Mouse (Mus musculus) forebrain, postnatal 0 days (tissue): ENCODE measurements around the gene Gm11027. TPM values are rescaled to one million over a fixed set of nuclear protein-coding genes. Genes with fewer than 3 reads are reported as not detected.
A peak's percentile ranks its signal among the peaks of the same experiment; 100 is the strongest.
"Not testable (repeated sequence)": the region's sequence is repeated elsewhere in the genome, so short reads cannot be mapped to it uniquely, and the experiment has no call there.

Experiments
- ATAC-seq: fragments of 200-750 bp; cut with Nextera tagmentation; 2 replicates; pipeline ENCODE4 v1.8.0; 2017; ENCODE audit warnings: mild to moderate bottlenecking, moderate library complexity
- DNase-seq: peaks from one replicate; pipeline ENCODE4 v3.0.0-alpha.2; 2015
- H3K27ac ChIP-seq: fragments of 300-500 bp; sonication (generic); 2 replicates; pipeline ENCODE4 v1.5.1; 2014; ENCODE audit warnings: low read depth, mild to moderate bottlenecking, antibody characterized with exemption, low read length, moderate library complexity, mixed read lengths
- H3K27me3 ChIP-seq: fragments of 300-500 bp; sonication (generic); 2 replicates; pipeline ENCODE4 v1.6.1; 2014; ENCODE audit warnings: mild to moderate bottlenecking, low read length, mixed read lengths; ENCODE audit not compliant: insufficient read depth
- H3K36me3 ChIP-seq: fragments of 300-500 bp; sonication (generic); 2 replicates; pipeline ENCODE4 v1.6.1; 2014; ENCODE audit warnings: mild to moderate bottlenecking, moderate library complexity; ENCODE audit not compliant: insufficient read depth
- H3K4me1 ChIP-seq: fragments of 300-500 bp; sonication (generic); 2 replicates; pipeline ENCODE4 v1.6.1; 2014; ENCODE audit warnings: antibody characterized with exemption; ENCODE audit not compliant: insufficient read depth
- H3K4me2 ChIP-seq: fragments of 300-500 bp; sonication (generic); 2 replicates; pipeline ENCODE4 v1.6.1; 2014; ENCODE audit warnings: low read depth, mild to moderate bottlenecking, moderate library complexity
- H3K4me3 ChIP-seq: fragments of 300-500 bp; sonication (generic); 2 replicates; pipeline ENCODE4 v1.5.1; 2014; ENCODE audit warnings: low read depth, low read length, mixed read lengths
- H3K9ac ChIP-seq: fragments of 300-500 bp; sonication (generic); 2 replicates; pipeline ENCODE4 v1.6.1; 2014; ENCODE audit warnings: mild to moderate bottlenecking
- H3K9me3 ChIP-seq: fragments of 300-500 bp; sonication (generic); 2 replicates; pipeline ENCODE4 v1.6.1; 2016; ENCODE audit warnings: low read length
- CTCF ChIP-seq: sonication (generic); IDR thresholded peaks from 2 replicates; pipeline ENCODE4 v1.5.1; 2016; ENCODE audit warnings: antibody characterized with exemption, control low read depth, low read depth
- WGBS: fragments of 180-500 bp; shearing (Covaris S2); extraction: QIAGEN DNeasy Blood & Tissue Kit; methylation state at CpG from one replicate; pipeline ENCODE4 v1.1.7; 2014; 5-methylcytosine and 5-hydroxymethylcytosine counted together
- polyA plus RNA-seq: library from polyadenylated mRNA; unstranded; fragments of >200 nt; fragmentation: Nextera tagmentation; extraction: Ambion mirVana; gene quantifications from 2 replicates; pipeline ENCODE4 v1.2.1, GENCODE M21; 2015
- total RNA-seq: library from RNA; depleted of rRNA; stranded (reverse); fragments of >200 nt; gene quantifications from 2 replicates; pipeline ENCODE4 v1.2.3, GENCODE M21; 2014; rRNA removed

Gene Gm11027
- total RNA-seq = not detected in 2 replicates
- not detected in 2 replicates for polyA plus RNA-seq

DNA sequence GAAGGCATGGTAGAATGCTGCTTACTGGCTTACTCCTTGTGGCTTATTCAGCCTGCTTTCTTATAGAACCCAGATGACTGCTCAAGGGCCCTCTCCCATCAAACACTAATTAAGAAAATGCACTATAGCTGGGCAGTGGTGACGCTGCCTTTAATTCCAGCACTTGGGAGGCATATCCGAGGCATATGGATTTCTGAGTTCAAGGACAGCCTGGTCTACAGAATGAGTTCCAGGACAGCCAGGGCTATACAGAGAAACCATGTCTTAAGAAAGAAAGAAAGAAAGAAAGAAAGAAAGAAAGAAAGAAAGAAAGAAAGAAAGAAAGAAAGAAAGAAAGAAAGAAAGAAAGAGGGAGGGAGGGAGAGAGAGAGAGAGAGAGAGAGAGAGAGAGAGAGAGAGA, at the start of gene Gm11027:
Gene Gm11027, plus strand, starts transcription at position 301 of the 400 bp plus-strand sequence.
- WGBS = 77% methylated on average over 2 of the region's 2 CpGs
- not testable (repeated sequence) for ATAC-seq, H3K4me2 ChIP-seq

DNA sequence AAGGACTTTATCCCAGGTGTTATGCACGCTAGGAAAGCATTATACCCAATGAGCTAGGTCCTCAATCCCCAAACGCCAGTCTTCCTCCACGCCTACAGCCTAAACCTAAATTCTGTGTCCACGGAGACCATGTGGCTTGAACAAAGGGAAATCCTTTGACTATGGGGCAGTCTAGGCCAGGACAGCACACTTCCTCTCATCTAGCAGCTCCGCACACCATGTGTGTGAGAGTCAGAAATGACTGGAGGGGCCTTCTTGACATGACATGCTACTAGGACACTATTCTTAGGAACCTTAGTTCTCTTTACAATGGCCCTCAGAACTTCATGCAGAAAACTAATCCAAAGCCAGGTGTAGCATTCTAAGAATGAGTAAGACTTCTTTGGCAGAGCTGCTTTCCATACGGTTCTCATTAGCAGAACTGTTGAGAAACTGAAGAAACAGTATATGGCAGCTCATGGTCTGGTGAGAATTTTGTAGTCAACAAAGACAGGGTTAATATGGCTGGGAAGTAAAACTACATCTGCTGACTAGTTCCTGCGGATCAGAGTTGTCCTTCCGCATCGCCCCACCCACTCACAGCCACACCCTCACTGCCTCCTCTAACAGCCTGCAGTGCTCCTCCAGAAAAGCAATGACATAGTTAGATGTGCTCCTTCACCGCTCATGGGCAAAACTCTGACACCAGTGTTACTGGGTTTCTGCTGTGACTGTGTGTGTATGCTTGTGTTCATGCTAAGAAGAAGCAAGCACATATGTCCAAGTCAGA, 48.7 kb upstream of the Gm11027 start:
- Histone ChIP-seq H3K4me3 (no peak overlapping the region), H3K9me3 (no peaks in the 10 kb centered on the region), H3K27ac (no peak overlapping the region), H3K36me3 (peaks cover 23% of the 10 kb centered on the region), H3K27me3 (no peaks in the 10 kb centered on the region), H3K4me1 (no peaks in the 10 kb centered on the region), H3K9ac (no peak overlapping the region), H3K4me2 (no peak overlapping the region)
- TF ChIP-seq CTCF = no peak
- DNase-seq (no peak), ATAC-seq (no peak)
- WGBS = 94% methylated on average over 10 of the region's 10 CpGs

More for the DNA sequence above, at the start of gene Gm11027:
- not testable (repeated sequence) for H3K4me1 ChIP-seq, H3K9me3 ChIP-seq, H3K27ac ChIP-seq, H3K27me3 ChIP-seq, H3K4me3 ChIP-seq, H3K36me3 ChIP-seq, DNase-seq, H3K9ac ChIP-seq

DNA sequence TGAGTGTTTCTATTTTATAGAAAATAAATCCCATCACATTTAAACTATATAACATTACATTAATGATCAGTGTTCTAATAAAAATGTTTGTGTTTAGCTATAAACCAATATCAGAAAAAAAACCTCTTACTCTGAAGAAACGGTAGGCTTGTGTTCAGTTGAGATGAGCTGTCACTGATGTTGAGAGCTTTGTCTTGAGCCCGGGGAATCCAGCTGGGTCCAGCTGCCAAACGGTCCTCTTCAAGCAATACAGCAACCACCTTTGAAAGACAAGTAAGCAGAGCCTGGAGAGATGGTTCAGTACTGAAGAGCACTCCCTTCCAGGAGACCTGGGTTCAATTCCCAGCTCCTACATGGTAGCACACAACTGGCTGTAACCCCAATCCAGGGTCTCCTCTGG, 45.7 kb upstream of the Gm11027 start:
- DNase-seq (no peak), ATAC-seq (no peak)
- Histone ChIP-seq H3K9me3 (no peaks in the 10 kb centered on the region), H3K27ac (no peak overlapping the region), H3K27me3 (no peaks in the 10 kb centered on the region), H3K9ac (no peak overlapping the region), H3K36me3 (peaks cover 14% of the 10 kb centered on the region), H3K4me2 (no peak overlapping the region), H3K4me3 (no peak overlapping the region), H3K4me1 (no peaks in the 10 kb centered on the region)
- WGBS = 80% methylated on average over 3 of the region's 3 CpGs
- no peak for TF ChIP-seq CTCF

DNA sequence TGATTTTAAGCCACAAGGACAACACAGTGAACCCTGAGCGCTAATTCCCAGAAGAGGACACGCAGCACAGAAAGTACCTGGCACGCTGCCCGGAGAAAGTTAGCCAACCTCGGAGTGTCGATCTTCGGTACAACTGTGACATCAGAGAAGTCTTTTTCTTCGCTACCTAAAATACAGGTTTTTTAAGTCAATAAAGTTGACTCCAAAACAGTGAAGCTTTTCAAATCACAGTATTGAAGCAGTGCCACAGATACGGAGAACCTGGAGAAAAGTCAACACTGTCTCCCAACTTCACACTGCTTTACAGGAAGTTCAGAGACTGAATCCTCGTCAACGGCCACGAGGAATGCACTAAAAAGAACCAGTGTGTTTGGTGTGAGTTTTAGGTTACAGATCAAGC, 43.6 kb upstream of the Gm11027 start:
- no peaks in the 10 kb centered on the region for H3K27me3 ChIP-seq
- no peak overlapping the region for H3K4me2 ChIP-seq
- WGBS = 62% methylated on average over 12 of the region's 12 CpGs
- no peak overlapping the region for H3K9ac ChIP-seq
- no peaks in the 10 kb centered on the region for H3K9me3 ChIP-seq
- H3K4me1 ChIP-seq = no peaks in the 10 kb centered on the region
- H3K4me3 ChIP-seq = no peak overlapping the region
- ATAC-seq = no peak
- DNase-seq = no peak
- no peak overlapping the region for H3K27ac ChIP-seq
- H3K36me3 ChIP-seq = peaks cover 4% of the 10 kb centered on the region; the same call in 1 of the 2 replicates
- TF ChIP-seq CTCF = no peak

DNA sequence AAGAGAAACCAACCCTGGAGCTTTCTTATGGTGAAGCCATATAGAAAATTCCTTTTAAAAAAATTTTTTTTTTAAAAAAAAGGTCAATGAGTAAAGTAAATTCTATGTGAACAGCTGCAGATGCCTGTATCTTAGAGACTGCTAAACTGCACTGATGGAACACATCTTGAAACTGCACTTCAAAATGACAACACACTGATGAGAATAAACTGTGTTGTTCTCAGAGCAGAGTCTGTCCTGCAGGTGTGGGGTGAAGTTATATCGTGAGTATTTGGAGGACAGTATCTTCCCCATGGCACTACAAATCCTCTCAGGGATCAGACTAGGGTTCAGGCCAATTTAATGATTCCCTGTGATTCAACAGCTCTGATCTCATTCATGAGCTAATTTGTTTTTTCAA, 43.1 kb upstream of the Gm11027 start:
- ATAC-seq (no peak), DNase-seq (no peak)
- Histone ChIP-seq H3K4me1 (no peaks in the 10 kb centered on the region), H3K36me3 (0 out of 2 replicates have a peak, but pooled peaks cover 4% of the 10 kb centered on the region), H3K9ac (no peak overlapping the region), H3K27ac (no peak overlapping the region), H3K4me2 (no peak overlapping the region), H3K9me3 (no peaks in the 10 kb centered on the region), H3K27me3 (no peaks in the 10 kb centered on the region), H3K4me3 (no peak overlapping the region)
- no peak for TF ChIP-seq CTCF
- WGBS = 78% methylated on average over 1 of the region's 1 CpGs

DNA sequence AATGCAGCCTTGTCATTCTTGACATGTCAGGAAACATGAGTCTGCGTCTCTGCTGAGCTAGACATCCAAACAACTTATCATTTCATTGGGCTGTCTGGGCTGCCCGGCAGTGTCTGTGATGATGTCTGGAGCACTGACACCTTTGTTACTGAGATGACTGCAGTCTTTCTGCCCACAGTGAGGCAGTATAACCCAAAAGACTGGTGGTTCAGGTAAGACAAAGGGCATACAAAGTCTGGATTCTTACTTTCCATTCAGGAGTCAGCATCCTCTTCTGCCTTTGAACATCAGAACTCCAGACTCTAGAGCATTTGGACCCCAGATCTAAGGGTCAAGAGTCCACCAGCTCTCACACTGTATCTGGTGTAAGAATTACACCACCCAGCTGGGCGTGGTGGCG, 39.8 kb upstream of the Gm11027 start:
- Histone ChIP-seq H3K36me3 (peaks cover 3% of the 10 kb centered on the region; the same call in 1 of the 2 replicates), H3K9ac (no peak overlapping the region), H3K4me1 (no peaks in the 10 kb centered on the region), H3K27ac (no peak overlapping the region), H3K4me2 (no peak overlapping the region), H3K9me3 (no peaks in the 10 kb centered on the region), H3K27me3 (no peaks in the 10 kb centered on the region), H3K4me3 (no peak overlapping the region)
- TF ChIP-seq CTCF = peak; percentile 41
- 80% methylated on average over 4 of the region's 4 CpGs for WGBS
- no peak for DNase-seq
- no peak for ATAC-seq

DNA sequence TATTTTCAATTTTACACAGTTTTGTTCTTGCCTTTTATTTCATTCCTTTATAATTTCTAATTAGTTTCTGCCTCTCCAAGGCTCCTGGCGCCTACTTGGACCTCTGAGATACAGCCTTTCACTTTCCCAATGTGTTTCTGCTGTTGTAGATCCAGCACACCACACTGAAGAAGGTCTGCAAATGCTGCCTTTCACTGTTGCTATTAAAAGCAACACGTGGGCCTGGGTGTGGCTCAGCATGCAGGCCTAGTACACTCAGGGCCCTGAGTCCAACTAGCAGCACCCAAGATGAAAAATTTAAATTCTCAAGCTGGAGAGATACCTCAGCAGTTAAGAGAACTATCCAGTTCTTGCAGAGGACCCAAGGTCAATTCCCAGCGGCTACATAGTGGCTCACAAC, 38.5 kb upstream of the Gm11027 start:
- Histone ChIP-seq H3K27ac (no peak overlapping the region), H3K4me3 (no peak overlapping the region), H3K27me3 (no peaks in the 10 kb centered on the region), H3K36me3 (peaks cover 6% of the 10 kb centered on the region; the same call in 1 of the 2 replicates), H3K4me1 (no peaks in the 10 kb centered on the region), H3K9ac (no peak overlapping the region), H3K4me2 (no peak overlapping the region), H3K9me3 (no peaks in the 10 kb centered on the region)
- DNase-seq (no peak), ATAC-seq (no peak)
- 84% methylated on average over 3 of the region's 3 CpGs for WGBS
- no peak for TF ChIP-seq CTCF
